ENCODE assay signal across 9 mouse cellular contexts in genomic region chr6:85409003-85409402, GRCm38 (mm10). TPM values are rescaled to one million over a fixed set of nuclear protein-coding genes. Genes with fewer than 3 reads are reported as not detected.
A peak's percentile ranks its signal among the peaks of the same experiment; 100 is the strongest.
DNase-seq lines count a peak whose midpoint lies in the region; ATAC-seq and TF ChIP-seq lines count a peak whose summit lies in the region.
"Had no signal": no experiment of that assay in that cellular context is flagged by ENCODE, and none has a peak within 500 bp of the region (broad histone marks: within the 10 kb centered on the region; RNA-seq: fewer than 3 reads in every experiment).

No protein-coding gene starts in this region.

- intact Hi-C loops in left cerebral cortex, postnatal 14 days (cut with DNase I), result no loop called here

- peak overlapping the region; percentile 9; the same call in 1 of the 2 replicates for H3K4me2 ChIP-seq in liver, embryonic 12.5 days
- no peak overlapping the region for H3K4me2 ChIP-seq in liver, postnatal 0 days (ENCODE audit: low read depth, low read length)
- H3K4me2 ChIP-seq in intestine, embryonic 15.5 days (replicated peaks), result peak overlapping the region; percentile 44

- H3K4me3 ChIP-seq in liver, embryonic 12.5 days, result no peak overlapping the region
- no peak overlapping the region for H3K4me3 ChIP-seq in liver, postnatal 0 days (ENCODE audit: low read depth, low read length)
- peak overlapping the region; percentile 14 for H3K4me3 ChIP-seq in intestine, embryonic 15.5 days (replicated peaks)

- TF ChIP-seq CTCF in liver, postnatal 0 days (IDR thresholded peaks at IDR 0.05; ENCODE audit: low read depth), result no peak

- no peaks in the 10 kb centered on the region for H3K4me1 ChIP-seq in liver, embryonic 12.5 days
- H3K4me1 ChIP-seq in liver, postnatal 0 days (ENCODE audit: insufficient read depth), result no peaks in the 10 kb centered on the region
- H3K4me1 ChIP-seq in intestine, embryonic 15.5 days (replicated peaks), result 0 out of 2 replicates have a peak, but pooled peaks cover 4% of the 10 kb centered on the region

- TF ChIP-seq EP300 in liver, postnatal 0 days (IDR thresholded peaks at IDR 0.05; ENCODE audit: low read depth), result no peak

- ATAC-seq in liver, embryonic 12.5 days, result no peak
- no peak for ATAC-seq in liver, postnatal 0 days
- no peak for ATAC-seq in intestine, embryonic 15.5 days

- peaks cover 77% of the 10 kb centered on the region for H3K27me3 ChIP-seq in liver, embryonic 12.5 days (replicated peaks)
- peaks cover 37% of the 10 kb centered on the region for H3K27me3 ChIP-seq in liver, postnatal 0 days (ENCODE audit: insufficient read depth, low read length)
- peaks cover 34% of the 10 kb centered on the region for H3K27me3 ChIP-seq in intestine, embryonic 15.5 days (replicated peaks)

- WGBS in liver, embryonic 12.5 days (ENCODE audit: insufficient replicate concordance), result 4% methylated on average over 31 of the region's 31 CpGs
- 3% methylated on average over 31 of the region's 31 CpGs for WGBS in liver, postnatal 0 days (ENCODE audit: insufficient replicate concordance)
- 3% methylated on average over 31 of the region's 31 CpGs for WGBS in intestine, embryonic 15.5 days

- H3K27ac ChIP-seq in liver, embryonic 12.5 days, result no peak overlapping the region
- H3K27ac ChIP-seq in liver, postnatal 0 days (ENCODE audit: low read depth), result no peak overlapping the region
- no peak overlapping the region for H3K27ac ChIP-seq in intestine, embryonic 15.5 days

- no peaks in the 10 kb centered on the region for H3K36me3 ChIP-seq in liver, embryonic 12.5 days
- no peaks in the 10 kb centered on the region for H3K36me3 ChIP-seq in liver, postnatal 0 days (replicated peaks; ENCODE audit: insufficient read depth, low read length)
- no peaks in the 10 kb centered on the region for H3K36me3 ChIP-seq in intestine, embryonic 15.5 days

- DNase-seq in cerebellum, postnatal 10 days, result peak; percentile 34 to 36
- no peak for DNase-seq in cerebellum, postnatal 4 days (ENCODE audit: low spot score in 2 of 2)
- DNase-seq in liver, postnatal 0 days, result no peak
- DNase-seq in retina, postnatal 1 day, result peak; percentile 86
- no peak for DNase-seq in left cerebral cortex, postnatal 14 days (ENCODE audit: low spot score in 2 of 2)
- no peak for DNase-seq in thymus, postnatal 25 days

- H3K9ac ChIP-seq in liver, embryonic 12.5 days, result no peak overlapping the region
- no peak overlapping the region for H3K9ac ChIP-seq in liver, postnatal 0 days (replicated peaks)
- H3K9ac ChIP-seq in intestine, embryonic 15.5 days, result no peak overlapping the region

- no peaks in the 10 kb centered on the region for H3K9me3 ChIP-seq in liver, embryonic 12.5 days (replicated peaks)
- H3K9me3 ChIP-seq in liver, postnatal 0 days (ENCODE audit: low read length), result no peaks in the 10 kb centered on the region
- H3K9me3 ChIP-seq in intestine, embryonic 15.5 days, result no peaks in the 10 kb centered on the region

RNA-seq across cellular contexts. Expression of gene Noto, which starts 14.7 kb away (rescaled TPM):
- polyA plus RNA-seq in liver, embryonic 12.5 days (2016; fragmentation: Nextera tagmentation; extraction: Ambion mirVana), result not detected in 2 replicates
- polyA plus RNA-seq in liver, postnatal 0 days (2015; fragmentation: Nextera tagmentation; extraction: Ambion mirVana), result not detected in 2 replicates
- not detected in 2 replicates for polyA plus RNA-seq in intestine, embryonic 15.5 days (2015; fragmentation: Nextera tagmentation; extraction: Ambion mirVana)
- not detected for total RNA-seq in left cerebral cortex, postnatal 14 days (2021)
- total RNA-seq: layer of hippocampus, postnatal 14 days had no signal

RNA-seq across cellular contexts. Expression of gene Smyd5, which starts 22.8 kb away (rescaled TPM):
- 41.6 and 45.4 TPM in 2 replicates for polyA plus RNA-seq in liver, embryonic 12.5 days (2016; fragmentation: Nextera tagmentation; extraction: Ambion mirVana)
- polyA plus RNA-seq in liver, postnatal 0 days (2015; fragmentation: Nextera tagmentation; extraction: Ambion mirVana), result 9.6 and 11.3 TPM in 2 replicates
- polyA plus RNA-seq in intestine, embryonic 15.5 days (2015; fragmentation: Nextera tagmentation; extraction: Ambion mirVana), result 49.8 and 52.8 TPM in 2 replicates
- total RNA-seq in left cerebral cortex, postnatal 14 days (2021), result 10 to 100 TPM; 33.8 to 34.7 TPM

RNA-seq across cellular contexts. Expression of gene Rab11fip5, which starts 34.6 kb away (rescaled TPM):
- polyA plus RNA-seq in liver, embryonic 12.5 days (2016; fragmentation: Nextera tagmentation; extraction: Ambion mirVana), result 0.68 and 0.79 TPM in 2 replicates
- 1.1 TPM in 2 replicates for polyA plus RNA-seq in liver, postnatal 0 days (2015; fragmentation: Nextera tagmentation; extraction: Ambion mirVana)
- polyA plus RNA-seq in intestine, embryonic 15.5 days (2015; fragmentation: Nextera tagmentation; extraction: Ambion mirVana), result 12.0 and 14.7 TPM in 2 replicates
- 10 to 100 TPM; 53.8 to 55.0 TPM for total RNA-seq in left cerebral cortex, postnatal 14 days (2021)

RNA-seq across cellular contexts. Expression of gene Cct7, which starts 42.3 kb away (rescaled TPM):
- polyA plus RNA-seq in liver, embryonic 12.5 days (2016; fragmentation: Nextera tagmentation; extraction: Ambion mirVana), result 457 and 480 TPM in 2 replicates
- 146 and 157 TPM in 2 replicates for polyA plus RNA-seq in liver, postnatal 0 days (2015; fragmentation: Nextera tagmentation; extraction: Ambion mirVana)
- polyA plus RNA-seq in intestine, embryonic 15.5 days (2015; fragmentation: Nextera tagmentation; extraction: Ambion mirVana), result 461 and 482 TPM in 2 replicates
- total RNA-seq in left cerebral cortex, postnatal 14 days (2021), result 100 to 1,000 TPM; 209 to 210 TPM

RNA-seq across cellular contexts. Expression of gene Pradc1, which starts 42.8 kb away (rescaled TPM):
- 36.9 and 40.8 TPM in 2 replicates for polyA plus RNA-seq in liver, embryonic 12.5 days (2016; fragmentation: Nextera tagmentation; extraction: Ambion mirVana)
- polyA plus RNA-seq in liver, postnatal 0 days (2015; fragmentation: Nextera tagmentation; extraction: Ambion mirVana), result 16.6 and 17.2 TPM in 2 replicates
- 38.5 and 42.9 TPM in 2 replicates for polyA plus RNA-seq in intestine, embryonic 15.5 days (2015; fragmentation: Nextera tagmentation; extraction: Ambion mirVana)
- 10 to 100 TPM; 27.1 to 34.0 TPM for total RNA-seq in left cerebral cortex, postnatal 14 days (2021)

Comparison
In these comparisons a context has a peak if more than half of its experiments do, and no peak if none do; other contexts are left out.
1. DNase-seq: peak in cerebellum, postnatal 10 days (2 of 2) and retina, postnatal 1 day (single experiment); none in cerebellum, postnatal 4 days (0 of 2), liver, postnatal 0 days (single experiment), left cerebral cortex, postnatal 14 days (0 of 2) and thymus, postnatal 25 days (single experiment).